Mouse (Mus musculus): ENCODE data around the gene Lsp1.

Gene Lsp1

DNA sequence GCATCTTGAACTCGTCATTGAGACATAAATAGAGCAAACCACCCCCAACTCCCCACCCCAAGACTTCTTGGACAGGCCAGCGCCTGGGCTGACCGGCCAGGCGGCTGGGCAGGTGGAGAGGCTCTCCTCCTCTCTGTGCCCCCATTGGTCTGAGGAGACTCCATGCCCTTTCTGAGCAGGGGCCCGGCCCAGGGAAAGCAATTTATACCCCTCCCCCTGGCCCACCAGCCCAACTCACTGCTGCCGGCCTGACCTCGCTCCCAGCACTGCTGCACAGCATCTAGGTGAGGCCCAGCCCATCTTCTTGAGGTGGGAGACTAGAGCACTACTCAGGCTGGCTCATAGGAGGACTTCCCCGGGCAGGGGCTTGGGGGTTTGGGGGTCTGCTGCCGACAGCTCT is 19.0 kb upstream of the Lsp1 start, which contains the start of gene Tnni2:
Tnni2 (plus strand) TSS at position 224 of the 400 bp plus-strand sequence.
- Histone ChIP-seq H3K9me3 (ENCODE audit: low read length) (no peaks in the 10 kb centered on the region), H3K4me3 (replicated peaks; ENCODE audit: low read length) (0 out of 2 replicates have a peak within 1 kb of the TSS, but pooled peaks have one; percentile 1), H3K36me3 (ENCODE audit: insufficient read depth, low read length) (no peaks in the 10 kb centered on the region), H3K27me3 (ENCODE audit: insufficient read depth, low read length) (peaks cover 63% of the 10 kb centered on the region), H3K4me1 (replicated peaks; ENCODE audit: low read depth, low read length) (peaks cover 13% of the 10 kb centered on the region)
- TF ChIP-seq CTCF (conservative IDR thresholded peaks at IDR 0.05; ENCODE audit: low read length), result no peak

DNA sequence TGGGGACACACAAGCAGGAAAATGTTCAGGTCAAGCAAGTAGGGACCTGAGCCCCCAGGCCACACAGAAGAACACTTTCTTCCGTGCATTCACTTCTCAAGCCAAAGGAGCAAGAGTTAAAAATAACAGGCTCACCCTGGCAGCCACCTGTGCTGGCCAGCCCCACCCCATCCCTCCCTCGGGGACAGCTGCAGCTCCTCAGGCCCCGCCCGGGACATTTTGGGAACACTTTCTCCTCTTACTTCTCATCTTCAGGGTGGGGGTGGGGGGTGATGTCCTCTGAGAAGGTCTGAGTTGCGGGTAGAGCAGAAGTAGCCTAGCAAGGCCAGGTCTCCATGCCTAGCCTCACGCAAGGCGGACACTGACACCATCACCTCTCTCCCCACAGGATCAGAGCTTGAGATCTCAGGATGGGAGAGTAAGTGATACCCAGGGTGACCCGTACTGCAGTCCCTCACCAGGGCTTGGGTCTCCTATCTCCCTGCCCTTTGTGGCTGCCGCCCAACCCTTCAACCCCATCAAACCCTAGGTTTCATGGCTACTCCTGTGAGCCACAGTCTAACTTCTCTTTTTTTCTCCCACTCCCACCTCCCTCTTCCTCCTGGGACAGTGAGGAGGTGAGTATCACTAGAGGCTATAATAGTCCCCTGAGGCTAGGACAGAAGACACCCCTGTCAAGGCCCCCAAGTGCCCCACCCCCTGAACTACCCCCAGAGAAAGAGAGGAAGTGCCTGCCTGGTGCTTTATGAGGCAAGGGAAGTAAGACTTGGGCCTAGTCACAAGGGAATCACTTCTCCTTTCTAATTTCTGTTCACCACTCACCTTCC is 18.3 kb upstream of the Lsp1 start:
- H3K4me1 ChIP-seq (replicated peaks; ENCODE audit: low read depth, low read length), result peaks cover 7% of the 10 kb centered on the region
- no peak for TF ChIP-seq NANOG (IDR thresholded peaks at IDR 0.05; ENCODE audit: borderline replicate concordance, low read length)
- no peak for TF ChIP-seq POU5F1 (IDR thresholded peaks at IDR 0.05; ENCODE audit: borderline replicate concordance, low read length)
- TF ChIP-seq CTCF (conservative IDR thresholded peaks at IDR 0.05; ENCODE audit: low read length), result no peak
- H3K27me3 ChIP-seq (ENCODE audit: insufficient read depth, low read length), result peaks cover 56% of the 10 kb centered on the region
- H3K4me3 ChIP-seq (replicated peaks; ENCODE audit: low read length), result no peak overlapping the region
- H3K9me3 ChIP-seq (ENCODE audit: low read length), result no peaks in the 10 kb centered on the region
- H3K36me3 ChIP-seq (ENCODE audit: insufficient read depth, low read length), result no peaks in the 10 kb centered on the region

DNA sequence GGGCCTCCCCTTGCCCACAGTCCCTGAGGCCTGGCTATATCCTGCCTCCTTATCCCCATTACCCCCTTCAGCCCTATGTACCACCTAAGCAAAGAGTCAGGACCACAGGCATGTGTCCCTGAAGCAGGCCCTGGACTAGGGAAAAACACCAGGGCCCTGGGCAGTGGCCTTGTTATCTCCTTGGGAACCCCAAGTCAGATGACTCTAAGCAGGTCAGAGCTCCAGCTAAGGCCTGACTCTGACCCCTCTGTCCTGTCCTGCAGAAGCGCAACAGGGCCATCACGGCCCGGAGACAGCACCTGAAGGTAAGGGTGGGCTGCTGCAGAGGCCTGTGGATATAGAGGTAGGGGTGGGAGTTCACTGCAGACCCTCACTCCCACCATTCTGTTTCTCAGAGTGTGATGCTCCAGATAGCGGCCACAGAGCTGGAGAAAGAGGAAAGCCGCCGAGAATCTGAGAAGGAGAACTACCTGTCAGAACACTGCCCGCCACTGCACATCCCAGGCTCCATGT is 17.6 kb upstream of the Lsp1 start:
- Histone ChIP-seq H3K4me3 (replicated peaks; ENCODE audit: low read length) (no peak overlapping the region), H3K9me3 (ENCODE audit: low read length) (no peaks in the 10 kb centered on the region), H3K4me1 (replicated peaks; ENCODE audit: low read depth, low read length) (peaks cover 5% of the 10 kb centered on the region), H3K27me3 (ENCODE audit: insufficient read depth, low read length) (peaks cover 50% of the 10 kb centered on the region), H3K36me3 (ENCODE audit: insufficient read depth, low read length) (no peaks in the 10 kb centered on the region)
- TF ChIP-seq POU5F1 (IDR thresholded peaks at IDR 0.05; ENCODE audit: borderline replicate concordance, low read length) (no peak), CTCF (conservative IDR thresholded peaks at IDR 0.05; ENCODE audit: low read length) (no peak), NANOG (IDR thresholded peaks at IDR 0.05; ENCODE audit: borderline replicate concordance, low read length) (no peak)

DNA sequence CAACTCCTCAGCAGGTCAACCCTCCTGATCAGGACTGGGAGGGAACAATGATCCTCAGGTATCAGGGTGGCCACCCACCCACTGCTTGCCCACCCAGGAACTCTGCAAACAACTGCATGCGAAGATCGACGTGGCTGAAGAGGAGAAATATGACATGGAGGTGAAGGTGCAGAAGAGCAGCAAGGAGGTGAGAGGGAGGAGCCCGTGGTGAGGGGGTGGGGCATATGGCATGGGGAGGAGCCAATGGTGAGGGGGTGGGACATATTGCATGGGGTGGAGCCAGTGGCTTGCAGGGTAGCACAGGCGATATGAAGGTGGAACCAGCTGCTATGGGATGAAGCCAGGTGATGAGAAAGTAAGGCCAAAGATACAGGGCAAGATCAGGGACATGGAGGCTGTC is 17.1 kb upstream of the Lsp1 start:
- H3K36me3 ChIP-seq (ENCODE audit: insufficient read depth, low read length), result no peaks in the 10 kb centered on the region
- no peak overlapping the region for H3K4me3 ChIP-seq (replicated peaks; ENCODE audit: low read length)
- peaks cover 45% of the 10 kb centered on the region for H3K27me3 ChIP-seq (ENCODE audit: insufficient read depth, low read length)
- H3K4me1 ChIP-seq (replicated peaks; ENCODE audit: low read depth, low read length), result peaks cover 5% of the 10 kb centered on the region
- H3K9me3 ChIP-seq (ENCODE audit: low read length), result no peaks in the 10 kb centered on the region
- no peak for TF ChIP-seq NANOG (IDR thresholded peaks at IDR 0.05; ENCODE audit: borderline replicate concordance, low read length)
- no peak for TF ChIP-seq POU5F1 (IDR thresholded peaks at IDR 0.05; ENCODE audit: borderline replicate concordance, low read length)
- TF ChIP-seq CTCF (conservative IDR thresholded peaks at IDR 0.05; ENCODE audit: low read length), result no peak

DNA sequence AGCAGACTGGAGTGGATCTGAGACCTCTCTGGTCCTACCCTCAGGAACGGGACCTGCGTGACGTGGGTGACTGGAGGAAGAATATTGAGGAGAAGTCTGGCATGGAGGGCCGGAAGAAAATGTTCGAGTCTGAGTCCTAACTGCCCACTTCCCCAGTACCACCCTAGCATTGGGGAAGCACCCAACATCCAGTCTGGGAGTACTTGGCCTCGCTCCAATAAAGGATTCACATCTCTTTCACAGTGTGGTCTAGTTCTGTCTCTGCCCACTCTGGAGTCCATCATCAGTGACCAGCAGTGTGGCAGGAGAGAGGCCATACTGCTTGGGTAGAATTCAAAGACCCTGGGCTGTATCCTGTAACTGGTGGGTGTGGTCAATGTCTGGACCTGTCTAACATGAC is 16.4 kb upstream of the Lsp1 start:
- peaks cover 5% of the 10 kb centered on the region for H3K4me1 ChIP-seq (replicated peaks; ENCODE audit: low read depth, low read length)
- H3K9me3 ChIP-seq (ENCODE audit: low read length), result no peaks in the 10 kb centered on the region
- no peak overlapping the region for H3K4me3 ChIP-seq (replicated peaks; ENCODE audit: low read length)
- H3K36me3 ChIP-seq (ENCODE audit: insufficient read depth, low read length), result no peaks in the 10 kb centered on the region
- TF ChIP-seq POU5F1 (IDR thresholded peaks at IDR 0.05; ENCODE audit: borderline replicate concordance, low read length) (no peak), CTCF (conservative IDR thresholded peaks at IDR 0.05; ENCODE audit: low read length) (no peak), NANOG (IDR thresholded peaks at IDR 0.05; ENCODE audit: borderline replicate concordance, low read length) (no peak)
- peaks cover 38% of the 10 kb centered on the region for H3K27me3 ChIP-seq (ENCODE audit: insufficient read depth, low read length)

DNA sequence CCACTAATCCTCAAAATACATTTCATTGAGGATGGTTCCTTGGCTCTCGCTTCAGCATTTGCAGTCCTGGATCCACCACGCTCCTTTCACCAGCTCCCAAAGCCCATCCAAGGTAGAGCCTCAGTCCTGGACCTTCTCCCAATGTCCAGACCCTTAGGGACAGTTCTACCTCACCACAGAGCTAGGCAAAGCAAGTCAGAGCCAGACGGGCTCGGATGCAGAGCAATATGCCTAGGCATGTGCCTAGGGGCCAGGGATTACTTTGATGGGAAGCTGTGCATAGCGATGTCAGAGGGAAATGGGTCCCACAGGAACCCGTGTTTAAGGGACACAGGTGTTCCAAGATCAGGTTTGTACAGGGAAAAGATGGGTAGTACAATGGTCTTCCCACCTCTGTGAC is 15.3 kb upstream of the Lsp1 start:
- TF ChIP-seq NANOG (IDR thresholded peaks at IDR 0.05; ENCODE audit: borderline replicate concordance, low read length), result no peak
- TF ChIP-seq POU5F1 (IDR thresholded peaks at IDR 0.05; ENCODE audit: borderline replicate concordance, low read length), result no peak
- TF ChIP-seq CTCF (conservative IDR thresholded peaks at IDR 0.05; ENCODE audit: low read length), result no peak
- H3K36me3 ChIP-seq (ENCODE audit: insufficient read depth, low read length), result no peaks in the 10 kb centered on the region
- H3K4me3 ChIP-seq (replicated peaks; ENCODE audit: low read length), result no peak overlapping the region
- peaks cover 27% of the 10 kb centered on the region for H3K27me3 ChIP-seq (ENCODE audit: insufficient read depth, low read length)
- no peaks in the 10 kb centered on the region for H3K9me3 ChIP-seq (ENCODE audit: low read length)
- peaks cover 5% of the 10 kb centered on the region for H3K4me1 ChIP-seq (replicated peaks; ENCODE audit: low read depth, low read length)

DNA sequence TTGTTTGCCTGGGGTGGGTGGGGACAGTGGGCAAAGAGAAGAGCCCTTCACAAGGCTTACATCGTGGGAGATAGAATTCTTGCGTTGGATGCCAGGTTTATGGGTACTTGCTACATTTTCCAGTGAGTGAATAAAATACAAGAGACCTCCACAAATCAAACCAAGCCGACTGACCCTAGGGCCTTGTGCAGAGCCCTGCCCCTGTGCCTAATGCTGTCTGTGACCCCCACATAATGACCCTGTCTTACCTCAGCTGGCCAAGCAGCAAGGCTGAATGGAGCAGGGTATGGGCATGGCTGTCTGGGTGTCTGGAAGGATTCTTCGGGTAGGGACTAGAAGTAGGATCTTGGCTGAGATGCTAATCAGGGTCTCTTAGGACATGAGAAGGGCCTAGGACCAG is 14.3 kb upstream of the Lsp1 start:
- H3K4me1 ChIP-seq (replicated peaks; ENCODE audit: low read depth, low read length), result no peaks in the 10 kb centered on the region; the same call in 1 of the 2 replicates
- TF ChIP-seq NANOG (IDR thresholded peaks at IDR 0.05; ENCODE audit: borderline replicate concordance, low read length) (no peak), POU5F1 (IDR thresholded peaks at IDR 0.05; ENCODE audit: borderline replicate concordance, low read length) (no peak), CTCF (conservative IDR thresholded peaks at IDR 0.05; ENCODE audit: low read length) (no peak)
- H3K27me3 ChIP-seq (ENCODE audit: insufficient read depth, low read length), result peaks cover 24% of the 10 kb centered on the region
- no peaks in the 10 kb centered on the region for H3K36me3 ChIP-seq (ENCODE audit: insufficient read depth, low read length)
- no peak overlapping the region for H3K4me3 ChIP-seq (replicated peaks; ENCODE audit: low read length)
- H3K9me3 ChIP-seq (ENCODE audit: low read length), result no peaks in the 10 kb centered on the region

DNA sequence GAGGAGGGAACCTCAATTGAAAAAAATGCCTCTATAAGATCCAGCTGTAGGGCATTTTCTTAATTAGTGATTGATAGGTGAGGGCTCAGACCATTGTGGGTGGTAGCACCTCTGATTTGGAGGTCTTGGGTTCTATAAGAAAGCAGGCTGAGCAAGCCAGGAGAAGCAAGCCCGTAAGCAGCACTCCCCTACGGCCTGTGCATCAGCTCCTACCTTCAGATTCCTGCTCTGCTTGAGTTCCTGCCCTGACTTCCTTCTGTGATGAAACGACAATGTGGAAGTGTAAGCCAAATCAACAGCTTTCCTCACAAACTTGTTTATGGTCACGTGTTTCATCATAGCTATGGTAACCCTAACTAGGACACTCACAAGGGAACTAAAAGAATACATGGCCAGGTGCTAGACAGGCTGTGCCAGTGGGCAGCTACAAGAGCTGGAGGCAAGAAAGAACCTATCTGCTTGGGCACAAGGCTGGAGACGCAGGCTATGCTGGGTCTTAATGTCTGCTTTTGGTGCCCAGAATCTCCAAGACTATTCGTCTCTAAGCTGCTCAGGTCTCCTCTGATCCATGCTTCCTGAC is 11.5 kb upstream of the Lsp1 start:
- Histone ChIP-seq H3K9me3 (ENCODE audit: low read length) (no peaks in the 10 kb centered on the region), H3K4me1 (replicated peaks; ENCODE audit: low read depth, low read length) (no peaks in the 10 kb centered on the region), H3K27me3 (ENCODE audit: insufficient read depth, low read length) (peaks cover 17% of the 10 kb centered on the region), H3K4me3 (replicated peaks; ENCODE audit: low read length) (no peak overlapping the region), H3K36me3 (ENCODE audit: insufficient read depth, low read length) (no peaks in the 10 kb centered on the region)
- TF ChIP-seq NANOG (IDR thresholded peaks at IDR 0.05; ENCODE audit: borderline replicate concordance, low read length) (no peak), POU5F1 (IDR thresholded peaks at IDR 0.05; ENCODE audit: borderline replicate concordance, low read length) (no peak), CTCF (conservative IDR thresholded peaks at IDR 0.05; ENCODE audit: low read length) (no peak)

All from E14TG2a.4 (cell line).